Comparison of ENCODE assay signal across 7 mouse cellular contexts in genomic region chr9:111117126-111117642, GRCm38 (mm10). TPM values are rescaled to one million over a fixed set of nuclear protein-coding genes. Genes with fewer than 3 reads are reported as not detected.
A peak's percentile ranks its signal among the peaks of the same experiment; 100 is the strongest.
DNase-seq lines count a peak whose midpoint lies in the region; ATAC-seq and TF ChIP-seq lines count a peak whose summit lies in the region.

Gene Lrrfip2, plus strand, starts transcription at chr9:111117592.

- H3K4me3 ChIP-seq in thymus, adult 2 months (ENCODE audit: control insufficient read depth, insufficient read depth, low read length) = peak within 1 kb of the TSS; percentile 59
- peak within 1 kb of the TSS; percentile 98 for H3K4me3 ChIP-seq in midbrain, embryonic 12.5 days

- H3K9me3 ChIP-seq in midbrain, embryonic 12.5 days = no peaks in the 10 kb centered on the region

- no peak for ATAC-seq in common myeloid progenitor, adult 5-6 weeks (replicated peaks; ENCODE audit: low read depth, poor library complexity, severe bottlenecking)
- no peak; the same call in 1 of the 2 replicates for ATAC-seq in midbrain, embryonic 12.5 days (ENCODE audit: low FRiP score, low read depth)

- no peak within 1 kb of the TSS for H3K27ac ChIP-seq in thymus, adult 2 months (ENCODE audit: control insufficient read depth, insufficient read depth, low read length)
- H3K27ac ChIP-seq in midbrain, embryonic 12.5 days (replicated peaks) = peak within 1 kb of the TSS; percentile 90

- peak within 1 kb of the TSS; percentile 83 for H3K4me2 ChIP-seq in midbrain, embryonic 12.5 days (replicated peaks)

- no peak for TF ChIP-seq CTCF in thymus, adult 2 months (IDR thresholded peaks at IDR 0.05; ENCODE audit: borderline replicate concordance, control insufficient read depth, extremely low read depth, insufficient read depth, low read length, poor library complexity)

- no peak for TF ChIP-seq POLR2A in thymus, adult 2 months (IDR thresholded peaks at IDR 0.05; ENCODE audit: control insufficient read depth, extremely low read depth, insufficient read depth, low read length, poor library complexity)

- DNase-seq in thymus, adult 2 months = no peak
- DNase-seq in thymus, postnatal 25 days = no peak
- no peak for DNase-seq in heart, adult 8-10 months (ENCODE audit: low spot score)
- no peak for DNase-seq in layer of hippocampus, postnatal 14 days (ENCODE audit: low spot score in 2 of 2)
- DNase-seq in right cerebral cortex, postnatal 36 days (ENCODE audit: low spot score in 2 of 2) = no peak

- no peaks in the 10 kb centered on the region for H3K27me3 ChIP-seq in thymus, adult 2 months (ENCODE audit: control insufficient read depth, insufficient read depth, low read length)
- H3K27me3 ChIP-seq in midbrain, embryonic 12.5 days = no peaks in the 10 kb centered on the region

- H3K9ac ChIP-seq in midbrain, embryonic 12.5 days (replicated peaks) = peak within 1 kb of the TSS; percentile 92

- 48% methylated on average over 14 of the region's 14 CpGs for WGBS in thymus, adult 2 months
- 41% methylated on average over 14 of the region's 14 CpGs for WGBS in midbrain, embryonic 12.5 days

- peaks cover 9% of the 10 kb centered on the region for H3K4me1 ChIP-seq in thymus, adult 2 months (replicated peaks; ENCODE audit: control insufficient read depth, insufficient read depth, low read length)
- peaks cover 20% of the 10 kb centered on the region for H3K4me1 ChIP-seq in midbrain, embryonic 12.5 days

- no peaks in the 10 kb centered on the region for H3K36me3 ChIP-seq in thymus, adult 2 months (ENCODE audit: control insufficient read depth, insufficient read depth, low read length)
- H3K36me3 ChIP-seq in midbrain, embryonic 12.5 days = no peaks in the 10 kb centered on the region

RNA-seq across cellular contexts. Expression of gene Lrrfip2, which starts in this region (rescaled TPM):
- 8.4 TPM in 2 replicates for polyA plus RNA-seq in thymus, adult 2 months (2012; rRNA removed)
- 70.2 and 77.5 TPM in 2 replicates for total RNA-seq in common myeloid progenitor, adult 5-6 weeks (2017)
- 100 to 1,000 TPM in 2 of 4 experiments, 10 to 100 TPM in 2; 89.3 to 102 (median 96.2) TPM for total RNA-seq in heart, adult 8-10 months (2022)
- 10 to 100 TPM; 26.3 to 29.0 TPM for total RNA-seq in layer of hippocampus, postnatal 14 days (2021)
- 50.5 and 53.6 TPM in 2 replicates for polyA plus RNA-seq in midbrain, embryonic 12.5 days (2016; fragmentation: Nextera tagmentation; extraction: Ambion mirVana)
